Mouse (Mus musculus): ENCODE measurements around the gene C130026I21Rik. TPM values are rescaled to one million over a fixed set of nuclear protein-coding genes. Genes with fewer than 3 reads are reported as not detected.
"Not testable (repeated sequence)": the region's sequence is repeated elsewhere in the genome, so short reads cannot be mapped to it uniquely, and the experiment has no call there.

The C130026I21Rik gene
- polyA plus RNA-seq, 1 experiment from 2014 or later, result 0.34 TPM

- 65% methylated on average over 2 of the region's 2 CpGs for WGBS
- H3K4me2 ChIP-seq (ENCODE audit: low read length); H3K4me3 ChIP-seq (replicated peaks; ENCODE audit: low read length); ATAC-seq; H3K36me3 ChIP-seq (ENCODE audit: control insufficient read depth, insufficient read depth); H3K27ac ChIP-seq (ENCODE audit: low read length); H3K27me3 ChIP-seq (replicated peaks; ENCODE audit: control insufficient read depth, insufficient read depth, low read length); H3K9ac ChIP-seq (replicated peaks; ENCODE audit: low read depth, low read length); H3K4me1 ChIP-seq (replicated peaks; ENCODE audit: control insufficient read depth, insufficient read depth, low read length): not testable (repeated sequence)
- peaks cover 14% of the 10 kb centered on the region for H3K9me3 ChIP-seq (ENCODE audit: control insufficient read depth, low read length)
Observed at GRCm38 (mm10) chr1:85243023-85243422, 27.3 kb downstream of the C130026I21Rik start.

DNA sequence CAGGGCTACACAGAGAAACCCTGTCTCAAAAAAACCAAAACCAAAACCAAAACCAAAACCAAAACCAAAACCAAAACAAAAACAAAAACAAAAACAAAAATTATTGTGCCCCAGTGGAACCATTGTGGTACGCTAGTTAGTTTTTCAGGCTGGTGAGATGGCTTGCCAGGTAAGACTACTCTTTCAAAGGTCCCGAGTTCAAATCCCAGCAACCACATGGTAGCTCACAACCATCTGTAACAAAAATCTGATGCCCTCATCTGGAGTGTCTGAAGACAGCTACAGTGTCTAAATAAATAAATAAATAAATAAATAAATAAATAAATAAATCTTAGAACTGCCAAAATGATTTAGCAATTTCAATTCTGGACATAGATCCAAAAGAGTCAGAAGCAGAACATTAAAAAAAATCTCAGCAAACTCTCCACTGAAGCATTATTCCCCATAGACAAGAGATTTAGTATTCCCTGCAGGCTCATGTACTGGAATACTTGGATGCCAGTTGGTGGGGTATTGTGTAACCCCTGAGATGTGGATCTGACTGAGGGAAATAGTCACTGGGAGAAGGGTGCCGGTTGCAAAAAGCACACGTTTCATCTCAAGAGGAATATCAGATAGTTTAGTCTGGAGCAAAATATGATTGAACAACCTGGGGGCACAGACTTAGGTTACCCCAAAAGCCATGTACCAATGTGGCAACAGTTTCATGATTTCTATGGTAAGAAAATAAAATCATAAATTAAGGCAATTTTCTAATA is 31.2 kb downstream of the C130026I21Rik start:
- H3K9me3 ChIP-seq (ENCODE audit: control insufficient read depth, low read length), result peaks cover 12% of the 10 kb centered on the region
- not testable (repeated sequence) for H3K27ac ChIP-seq (ENCODE audit: low read length); ATAC-seq; H3K36me3 ChIP-seq (ENCODE audit: control insufficient read depth, insufficient read depth); H3K4me2 ChIP-seq (ENCODE audit: low read length); H3K27me3 ChIP-seq (replicated peaks; ENCODE audit: control insufficient read depth, insufficient read depth, low read length); H3K9ac ChIP-seq (replicated peaks; ENCODE audit: low read depth, low read length); H3K4me3 ChIP-seq (replicated peaks; ENCODE audit: low read length); H3K4me1 ChIP-seq (replicated peaks; ENCODE audit: control insufficient read depth, insufficient read depth, low read length)
- WGBS, result 76% methylated on average over 4 of the region's 4 CpGs

GRCm38 (mm10) chr1:85206531-85206930 is 63.8 kb downstream of the C130026I21Rik start:
- 71% methylated on average over 1 of the region's 2 CpGs for WGBS
- H3K9me3 ChIP-seq (ENCODE audit: control insufficient read depth, low read length); H3K27me3 ChIP-seq (replicated peaks; ENCODE audit: control insufficient read depth, insufficient read depth, low read length); H3K4me3 ChIP-seq (replicated peaks; ENCODE audit: low read length); H3K4me2 ChIP-seq (ENCODE audit: low read length); ATAC-seq; H3K9ac ChIP-seq (replicated peaks; ENCODE audit: low read depth, low read length); H3K27ac ChIP-seq (ENCODE audit: low read length); H3K36me3 ChIP-seq (ENCODE audit: control insufficient read depth, insufficient read depth); H3K4me1 ChIP-seq (replicated peaks; ENCODE audit: control insufficient read depth, insufficient read depth, low read length): not testable (repeated sequence)

- WGBS, result 91% methylated on average over 3 of the region's 4 CpGs
- H3K4me3 ChIP-seq (replicated peaks; ENCODE audit: low read length); H3K4me2 ChIP-seq (ENCODE audit: low read length); H3K4me1 ChIP-seq (replicated peaks; ENCODE audit: control insufficient read depth, insufficient read depth, low read length); H3K27ac ChIP-seq (ENCODE audit: low read length); H3K27me3 ChIP-seq (replicated peaks; ENCODE audit: control insufficient read depth, insufficient read depth, low read length); ATAC-seq; H3K36me3 ChIP-seq (ENCODE audit: control insufficient read depth, insufficient read depth); H3K9me3 ChIP-seq (ENCODE audit: control insufficient read depth, low read length); H3K9ac ChIP-seq (replicated peaks; ENCODE audit: low read depth, low read length): not testable (repeated sequence)
Observed at GRCm38 (mm10) chr1:85199523-85199922, 70.8 kb downstream of the C130026I21Rik start.

DNA sequence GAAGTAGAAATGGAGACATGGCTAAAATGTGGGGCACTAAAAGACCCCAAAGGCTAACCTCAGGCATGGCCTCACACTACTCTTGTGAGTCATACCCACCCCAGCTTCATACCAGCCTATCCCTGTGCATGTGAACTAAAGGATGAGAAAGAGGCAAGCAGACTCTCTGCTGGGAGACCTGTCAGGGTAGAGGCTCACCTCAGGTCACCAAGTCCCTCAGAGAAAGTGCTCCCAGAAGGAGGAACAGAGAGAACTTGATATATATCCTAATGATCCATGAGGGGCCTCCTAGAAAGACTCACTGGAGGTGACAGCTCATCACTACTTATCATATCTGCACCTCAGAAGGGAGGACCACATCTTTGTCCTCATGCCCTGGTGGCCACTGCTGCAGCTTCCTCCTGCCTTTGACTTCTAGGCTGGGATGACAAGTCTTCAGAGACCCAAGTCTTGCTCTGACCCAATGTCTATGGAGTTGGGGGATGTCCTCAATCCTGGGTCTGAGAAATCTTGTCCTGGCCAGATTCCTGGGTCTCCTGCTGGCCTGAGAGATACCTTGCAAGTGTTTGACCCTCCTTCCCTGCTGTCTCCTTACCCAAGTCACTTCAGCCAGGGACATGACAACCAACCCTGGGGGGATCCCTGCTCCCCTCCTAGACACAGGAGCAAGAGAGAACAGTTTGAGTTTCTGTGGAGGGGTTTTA is 71.6 kb downstream of the C130026I21Rik start:
- H3K9me3 ChIP-seq (ENCODE audit: control insufficient read depth, low read length); H3K4me2 ChIP-seq (ENCODE audit: low read length); ATAC-seq: not testable (repeated sequence)

GRCm38 (mm10) chr1:85196732-85197131 is 73.6 kb downstream of the C130026I21Rik start:
- not testable (repeated sequence) for H3K4me3 ChIP-seq (replicated peaks; ENCODE audit: low read length); H3K9me3 ChIP-seq (ENCODE audit: control insufficient read depth, low read length); H3K9ac ChIP-seq (replicated peaks; ENCODE audit: low read depth, low read length); H3K27ac ChIP-seq (ENCODE audit: low read length); H3K4me1 ChIP-seq (replicated peaks; ENCODE audit: control insufficient read depth, insufficient read depth, low read length); ATAC-seq; H3K4me2 ChIP-seq (ENCODE audit: low read length); H3K36me3 ChIP-seq (ENCODE audit: control insufficient read depth, insufficient read depth); H3K27me3 ChIP-seq (replicated peaks; ENCODE audit: control insufficient read depth, insufficient read depth, low read length)
- 57% methylated on average over 4 of the region's 4 CpGs for WGBS

More for the DNA sequence above, 71.6 kb downstream of the C130026I21Rik start:
- not testable (repeated sequence) for H3K36me3 ChIP-seq (ENCODE audit: control insufficient read depth, insufficient read depth); H3K27me3 ChIP-seq (replicated peaks; ENCODE audit: control insufficient read depth, insufficient read depth, low read length); H3K4me3 ChIP-seq (replicated peaks; ENCODE audit: low read length); H3K4me1 ChIP-seq (replicated peaks; ENCODE audit: control insufficient read depth, insufficient read depth, low read length); H3K9ac ChIP-seq (replicated peaks; ENCODE audit: low read depth, low read length); H3K27ac ChIP-seq (ENCODE audit: low read length)

GRCm38 (mm10) chr1:85193761-85194160 is 76.6 kb downstream of the C130026I21Rik start:
- not testable (repeated sequence) for H3K9ac ChIP-seq (replicated peaks; ENCODE audit: low read depth, low read length); H3K27me3 ChIP-seq (replicated peaks; ENCODE audit: control insufficient read depth, insufficient read depth, low read length); ATAC-seq; H3K27ac ChIP-seq (ENCODE audit: low read length); H3K9me3 ChIP-seq (ENCODE audit: control insufficient read depth, low read length); H3K4me3 ChIP-seq (replicated peaks; ENCODE audit: low read length); H3K36me3 ChIP-seq (ENCODE audit: control insufficient read depth, insufficient read depth); H3K4me1 ChIP-seq (replicated peaks; ENCODE audit: control insufficient read depth, insufficient read depth, low read length); H3K4me2 ChIP-seq (ENCODE audit: low read length)
- 84% methylated on average over 5 of the region's 5 CpGs for WGBS

- not testable (repeated sequence) for H3K4me2 ChIP-seq (ENCODE audit: low read length); H3K9ac ChIP-seq (replicated peaks; ENCODE audit: low read depth, low read length); H3K4me1 ChIP-seq (replicated peaks; ENCODE audit: control insufficient read depth, insufficient read depth, low read length); H3K36me3 ChIP-seq (ENCODE audit: control insufficient read depth, insufficient read depth); H3K4me3 ChIP-seq (replicated peaks; ENCODE audit: low read length); H3K27ac ChIP-seq (ENCODE audit: low read length); H3K9me3 ChIP-seq (ENCODE audit: control insufficient read depth, low read length); ATAC-seq; H3K27me3 ChIP-seq (replicated peaks; ENCODE audit: control insufficient read depth, insufficient read depth, low read length)
- WGBS, result 92% methylated on average over 1 of the region's 3 CpGs
Observed at GRCm38 (mm10) chr1:85181981-85182380, 88.4 kb downstream of the C130026I21Rik start.

- not testable (repeated sequence) for H3K4me3 ChIP-seq (replicated peaks; ENCODE audit: low read length); H3K27me3 ChIP-seq (replicated peaks; ENCODE audit: control insufficient read depth, insufficient read depth, low read length); H3K4me2 ChIP-seq (ENCODE audit: low read length); H3K36me3 ChIP-seq (ENCODE audit: control insufficient read depth, insufficient read depth); ATAC-seq; H3K9ac ChIP-seq (replicated peaks; ENCODE audit: low read depth, low read length); H3K9me3 ChIP-seq (ENCODE audit: control insufficient read depth, low read length); H3K27ac ChIP-seq (ENCODE audit: low read length); H3K4me1 ChIP-seq (replicated peaks; ENCODE audit: control insufficient read depth, insufficient read depth, low read length)
- WGBS, result 89% methylated on average over 3 of the region's 4 CpGs
Observed at GRCm38 (mm10) chr1:85178971-85179370, 91.4 kb downstream of the C130026I21Rik start.

Data from forebrain, embryonic 16.5 days (tissue).